Mouse (Mus musculus): ENCODE data around the gene Zmat5.

- TF ChIP-seq GATA1 (IDR thresholded peaks at IDR 0.05; ENCODE audit: low read length) (no peak), TAL1 (IDR thresholded peaks at IDR 0.05; ENCODE audit: low read length) (no peak)
Observed at GRCm38 (mm10) chr11:4783116-4783515, 78.6 kb downstream of the Zmat5 start.
